Mouse (Mus musculus): Measurements from ENCODE around the gene Ucp2.
"Not testable (repeated sequence)": the region's sequence is repeated elsewhere in the genome, so short reads cannot be mapped to it uniquely, and the experiment has no call there.

Ucp2 gene

GRCm38 (mm10) chr7:100480175-100480574, 13.0 kb upstream of the Ucp2 start:
- no peak for DNase-seq

GRCm38 (mm10) chr7:100482046-100482445, 11.1 kb upstream of the Ucp2 start:
- not testable (repeated sequence) for DNase-seq

- no peak for DNase-seq
Observed at GRCm38 (mm10) chr7:100484493-100484892, 8.6 kb upstream of the Ucp2 start.

GRCm38 (mm10) chr7:100487301-100487700, 5.8 kb upstream of the Ucp2 start:
- DNase-seq = no peak

GRCm38 (mm10) chr7:100488474-100489048, 4.6 kb upstream of the Ucp2 start:
- DNase-seq = no peak

- peak; percentile 39 for DNase-seq
Observed at GRCm38 (mm10) chr7:100492391-100493116, 583 bp upstream of the Ucp2 start.

- peak; percentile 59 for DNase-seq
Observed at GRCm38 (mm10) chr7:100493484-100494414, 612 bp downstream of the Ucp2 start.

- DNase-seq = no peak
Observed at GRCm38 (mm10) chr7:100494415-100494831, 1.3 kb downstream of the Ucp2 start.

- DNase-seq = no peak
Observed at GRCm38 (mm10) chr7:100495042-100495441, 1.9 kb downstream of the Ucp2 start.

- peak; percentile 77 for DNase-seq
Observed at GRCm38 (mm10) chr7:100495581-100496251, 2.6 kb downstream of the Ucp2 start.

- DNase-seq = no peak
Observed at GRCm38 (mm10) chr7:100496371-100496770, 3.2 kb downstream of the Ucp2 start.

GRCm38 (mm10) chr7:100496791-100497190, 3.7 kb downstream of the Ucp2 start:
- DNase-seq = no peak

GRCm38 (mm10) chr7:100497402-100497801, 4.3 kb downstream of the Ucp2 start:
- DNase-seq = no peak

- no peak for DNase-seq
Observed at GRCm38 (mm10) chr7:100497982-100498381, 4.8 kb downstream of the Ucp2 start.

GRCm38 (mm10) chr7:100499465-100499864, 6.3 kb downstream of the Ucp2 start:
- DNase-seq = no peak

- peak; percentile 44 for DNase-seq
Observed at GRCm38 (mm10) chr7:100500276-100500977, 7.3 kb downstream of the Ucp2 start.

GRCm38 (mm10) chr7:100501027-100501843, 8.1 kb downstream of the Ucp2 start:
- no peak for DNase-seq

GRCm38 (mm10) chr7:100501844-100502373, 8.8 kb downstream of the Ucp2 start:
- no peak for DNase-seq

GRCm38 (mm10) chr7:100502374-100502922, 9.3 kb downstream of the Ucp2 start:
- no peak for DNase-seq

- DNase-seq = no peak
Observed at GRCm38 (mm10) chr7:100503076-100503475, 9.9 kb downstream of the Ucp2 start.

Measured in lung, postnatal 14 days (tissue).